Mouse (Mus musculus) layer of hippocampus, adult 9-11 months (tissue): ENCODE results near the gene Iffo2.

Experiments used
- DNase-seq: peaks from one replicate; pipeline ENCODE4 v3.0.0; 2022

Gene Iffo2

DNA sequence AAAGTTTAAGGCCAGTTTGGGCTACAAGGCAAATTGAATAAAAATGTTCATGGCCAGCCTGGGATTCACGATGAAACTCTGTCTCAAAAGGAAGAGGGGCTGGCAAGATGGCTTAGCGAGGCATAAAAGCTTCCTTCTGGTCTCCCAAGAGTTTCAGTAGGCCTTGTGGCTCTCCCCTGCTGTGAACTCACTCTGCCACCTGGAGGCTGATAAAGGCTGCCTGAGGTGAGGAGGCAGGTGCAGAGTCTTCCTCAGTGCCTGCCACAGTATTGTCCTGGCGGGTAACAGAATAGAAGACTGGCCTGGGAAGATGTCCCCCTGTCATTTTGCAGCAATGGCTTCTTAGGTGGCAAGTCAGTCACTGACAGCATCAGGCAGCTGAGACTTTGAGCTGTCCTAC, 52.6 kb downstream of the Iffo2 start:
- DNase-seq = no peak

DNA sequence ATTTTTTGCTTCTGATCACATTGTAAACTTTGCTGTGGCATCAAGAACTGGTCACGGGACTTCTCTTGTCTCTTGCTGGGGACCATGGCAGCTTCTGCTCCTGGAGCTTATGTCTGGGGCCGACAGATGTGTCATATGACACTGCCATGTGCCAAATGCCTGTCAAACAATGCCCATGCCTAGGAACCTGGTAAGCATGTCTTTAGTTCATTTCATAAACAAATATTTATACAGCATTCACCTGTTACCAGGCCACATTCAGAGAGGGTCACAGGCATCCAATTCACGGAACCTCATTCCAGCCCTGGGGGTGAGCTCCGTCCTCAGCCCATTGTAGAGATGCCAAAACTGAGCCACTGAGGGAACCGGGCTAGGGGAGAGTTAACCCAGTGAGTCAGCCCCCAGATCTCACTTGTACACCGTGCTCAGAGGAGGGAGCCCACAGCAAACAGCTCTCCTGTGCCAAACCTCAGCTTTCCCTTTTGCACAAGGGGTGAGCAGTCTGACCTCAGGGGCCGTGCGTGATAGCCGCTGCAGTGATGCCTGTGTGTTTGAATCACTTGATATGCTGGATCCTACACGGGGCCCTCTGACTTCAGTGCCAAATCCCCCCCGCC, 53.4 kb downstream of the Iffo2 start:
- no peak for DNase-seq

- no peak for DNase-seq
These were observed 54.4 kb downstream of the Iffo2 start for GRCm38 (mm10) chr4:139584704-139585103.

- no peak for DNase-seq
These were observed 55.4 kb downstream of the Iffo2 start for GRCm38 (mm10) chr4:139585713-139586112.

- no peak for DNase-seq
These were observed 57.0 kb downstream of the Iffo2 start for GRCm38 (mm10) chr4:139587370-139587769.

GRCm38 (mm10) chr4:139587773-139588172, 57.4 kb downstream of the Iffo2 start:
- no peak for DNase-seq

GRCm38 (mm10) chr4:139589351-139590027, 59.1 kb downstream of the Iffo2 start:
- no peak for DNase-seq

DNA sequence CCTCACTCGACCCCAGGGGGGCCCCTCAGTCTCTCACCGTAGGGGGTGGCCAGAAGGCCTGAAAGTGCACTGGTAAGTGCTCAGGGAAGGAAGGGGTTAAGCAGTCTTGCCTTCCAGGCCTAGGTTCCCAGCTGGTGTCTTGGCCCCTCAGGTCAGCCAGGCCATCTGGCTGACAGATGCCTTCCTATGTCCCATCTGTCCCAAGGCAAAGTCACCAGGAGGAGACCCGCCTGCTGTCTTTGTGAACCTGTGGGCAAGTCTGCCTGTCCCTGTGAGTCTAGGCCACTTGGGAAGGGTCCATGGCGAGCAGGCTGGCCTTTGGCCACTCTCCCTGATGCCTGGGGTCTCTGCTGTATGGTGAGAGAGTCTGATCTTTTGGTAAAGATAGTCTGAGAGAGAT, 60.1 kb downstream of the Iffo2 start:
- DNase-seq = no peak

DNA sequence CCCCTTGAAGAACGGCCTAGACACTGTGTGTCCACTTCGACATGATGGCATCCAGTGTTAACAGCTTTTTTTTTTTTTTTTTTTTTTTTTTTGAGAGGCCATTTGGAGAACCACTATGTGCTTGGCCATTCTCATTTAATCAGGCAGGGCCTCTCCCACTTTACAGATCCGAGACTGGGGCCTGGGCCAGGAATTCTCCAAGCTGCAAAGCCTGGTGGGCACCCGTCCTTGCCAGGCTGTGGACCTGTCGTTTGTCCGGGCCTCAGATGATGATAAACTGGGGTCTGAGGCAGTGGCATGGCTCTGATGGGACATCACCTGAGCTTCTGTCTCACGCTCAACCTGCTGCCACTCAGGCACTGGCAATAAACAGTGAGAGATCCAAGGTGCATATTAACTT, 62.5 kb downstream of the Iffo2 start:
- no peak for DNase-seq

GRCm38 (mm10) chr4:139593383-139593782, 63.0 kb downstream of the Iffo2 start:
- DNase-seq = no peak

GRCm38 (mm10) chr4:139594062-139594461, 63.7 kb downstream of the Iffo2 start:
- no peak for DNase-seq

DNA sequence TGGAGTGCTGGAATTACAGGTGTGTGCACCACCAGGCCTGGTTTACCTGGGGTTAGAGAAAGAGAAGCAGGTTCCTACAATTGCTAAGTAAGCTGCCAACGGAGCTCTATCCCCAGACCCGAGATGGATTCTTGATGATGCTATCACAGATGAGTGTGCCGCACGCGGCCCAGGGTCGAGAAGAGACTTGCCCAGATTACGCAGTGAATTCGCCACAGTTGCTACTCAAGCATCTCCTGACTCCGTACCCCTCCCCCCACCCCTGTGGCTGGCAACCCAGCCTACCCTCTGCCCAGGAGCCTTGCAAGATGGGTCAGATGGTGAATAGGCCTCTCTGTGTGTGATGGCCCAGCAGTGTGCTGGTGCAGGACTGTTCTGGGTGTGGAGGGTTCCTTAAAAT, 66.4 kb downstream of the Iffo2 start:
- DNase-seq = no peak

- DNase-seq = no peak
These were observed 67.2 kb downstream of the Iffo2 start for GRCm38 (mm10) chr4:139597286-139598284.

- no peak for DNase-seq
These were observed 68.0 kb downstream of the Iffo2 start for GRCm38 (mm10) chr4:139598356-139598755.

DNA sequence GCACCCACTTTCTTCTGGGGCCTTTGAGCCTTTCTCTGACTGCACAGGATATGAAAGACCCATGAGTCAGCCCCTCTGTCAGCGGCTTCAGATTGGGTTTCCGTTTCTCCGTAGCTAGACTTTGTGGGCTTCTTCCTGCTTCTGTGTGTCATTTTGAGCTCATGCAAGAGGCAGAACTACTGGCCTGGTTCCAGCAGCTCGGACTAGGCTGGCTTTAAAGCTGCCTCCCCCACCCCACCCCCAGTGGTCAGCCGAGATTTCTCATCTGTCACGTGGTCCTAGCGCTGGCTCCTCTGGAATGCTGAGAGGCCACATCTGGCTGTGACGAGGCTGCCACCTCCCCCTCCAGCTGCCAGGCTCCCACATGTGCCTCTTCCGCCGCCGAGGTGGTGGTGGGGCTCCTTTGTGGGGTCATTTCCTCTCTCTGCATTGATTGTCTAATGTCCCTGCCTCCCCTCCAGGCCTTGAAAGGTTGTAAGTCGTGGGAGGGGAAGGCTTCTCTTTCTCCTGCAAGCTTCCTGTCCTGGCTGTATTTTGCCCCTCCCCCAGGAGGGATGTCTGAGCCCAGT, 68.7 kb downstream of the Iffo2 start:
- peak; percentile 83 for DNase-seq

DNA sequence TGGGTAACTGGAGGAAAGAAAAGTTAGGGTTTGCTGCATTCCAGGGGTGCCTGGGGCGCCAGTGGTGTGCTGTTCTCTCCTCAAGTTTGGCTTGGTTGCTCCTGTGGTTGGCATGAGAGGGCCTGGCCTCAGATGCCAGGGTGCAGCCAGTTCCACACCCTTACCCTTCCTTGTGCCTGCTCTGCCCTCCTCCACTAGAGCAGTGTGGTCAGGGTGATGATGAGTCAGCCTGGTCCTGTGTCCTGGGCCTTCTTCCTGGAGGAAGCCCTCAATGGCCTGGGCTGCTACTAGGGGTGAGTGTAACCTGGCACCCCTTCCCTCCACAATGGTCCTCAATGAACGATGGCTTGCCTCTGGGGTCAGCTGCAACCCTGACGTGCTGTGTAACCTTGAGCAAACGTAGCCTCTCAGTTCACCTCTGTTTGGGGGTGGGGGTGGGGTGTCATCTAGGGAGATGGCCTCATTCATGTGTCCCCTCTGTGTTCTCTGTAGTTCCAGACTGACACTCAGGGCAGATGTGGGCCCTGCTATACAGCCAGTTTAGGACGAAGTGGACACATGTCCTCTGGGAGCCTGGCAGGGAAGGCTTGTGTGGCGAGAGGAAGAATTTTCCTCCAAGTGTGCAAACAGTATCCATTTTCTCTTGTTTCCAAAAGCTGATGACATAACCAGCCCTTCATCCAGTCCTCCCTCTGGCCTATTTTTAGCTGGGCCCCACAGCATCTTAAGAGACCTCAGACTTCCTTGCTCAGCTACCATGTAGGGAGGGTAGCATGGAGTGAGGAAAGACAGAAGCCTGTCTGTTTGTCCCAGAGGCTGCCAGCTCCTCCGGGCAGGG, 71.4 kb downstream of the Iffo2 start:
- no peak for DNase-seq

GRCm38 (mm10) chr4:139602357-139603244, 72.3 kb downstream of the Iffo2 start, which contains the start of gene Gm21969:
TSS of gene Gm21969 (plus strand) at chr4:139603186.
- DNase-seq = no peak

- no peak for DNase-seq
These were observed 74.9 kb downstream of the Iffo2 start for GRCm38 (mm10) chr4:139605216-139605615.

GRCm38 (mm10) chr4:139606732-139607131, 76.4 kb downstream of the Iffo2 start:
- DNase-seq = no peak

- DNase-seq = no peak
These were observed 78.6 kb downstream of the Iffo2 start for GRCm38 (mm10) chr4:139608975-139609374.

DNA sequence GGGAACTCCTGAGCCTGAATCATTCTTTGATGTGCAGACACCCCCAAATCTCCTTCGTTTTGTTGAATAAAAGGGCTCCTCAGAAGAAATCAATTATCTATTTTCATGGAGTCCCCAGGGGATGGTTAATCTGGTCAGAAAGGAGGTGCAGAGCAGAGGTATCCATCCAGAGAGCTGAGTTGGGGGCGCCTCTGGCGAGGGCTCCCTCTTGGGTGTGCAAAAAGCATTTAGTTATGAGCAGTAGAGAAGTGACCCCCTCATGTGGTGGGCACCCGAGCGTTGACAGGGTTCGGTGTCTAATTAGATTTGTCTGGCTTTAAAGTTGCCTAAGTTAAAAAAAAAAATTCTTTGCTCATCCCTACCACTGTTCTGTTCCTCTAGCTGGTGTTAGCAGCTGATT, 80.6 kb downstream of the Iffo2 start:
- DNase-seq = no peak
